Mouse (Mus musculus) retina, adult 2 months (tissue): ENCODE results near the gene Spg7.
"Not testable (repeated sequence)": the region's sequence is repeated elsewhere in the genome, so short reads cannot be mapped to it uniquely, and the experiment has no call there.

Experiments used
- DNase-seq: peaks from one replicate; pipeline ENCODE4 v3.0.0-alpha.2; 2012; ENCODE audit warnings: low read depth, low spot score

The Spg7 gene

GRCm38 (mm10) chr8:123062721-123063120 is at the start of gene Spg7:
TSS of gene Spg7 (plus strand) at chr8:123062942.
- DNase-seq: peak; percentile 70

- no peak for DNase-seq
Observed at GRCm38 (mm10) chr8:123014429-123014828, 48.3 kb upstream of the Spg7 start.

GRCm38 (mm10) chr8:123015074-123015473 is 47.7 kb upstream of the Spg7 start:
- DNase-seq: no peak

GRCm38 (mm10) chr8:123017143-123017542 is 45.6 kb upstream of the Spg7 start:
- DNase-seq: no peak

GRCm38 (mm10) chr8:123018484-123019164 is 44.1 kb upstream of the Spg7 start:
- no peak for DNase-seq

GRCm38 (mm10) chr8:123020084-123020483 is 42.7 kb upstream of the Spg7 start:
- DNase-seq: no peak

- no peak for DNase-seq
Observed at GRCm38 (mm10) chr8:123020859-123021258, 41.9 kb upstream of the Spg7 start.

GRCm38 (mm10) chr8:123021259-123021658 is 41.5 kb upstream of the Spg7 start:
- DNase-seq: no peak

- DNase-seq: no peak
Observed at GRCm38 (mm10) chr8:123022727-123023126, 40.0 kb upstream of the Spg7 start.

- DNase-seq: no peak
Observed at GRCm38 (mm10) chr8:123024226-123024625, 38.5 kb upstream of the Spg7 start.

GRCm38 (mm10) chr8:123025951-123026351 is 36.8 kb upstream of the Spg7 start:
- no peak for DNase-seq

GRCm38 (mm10) chr8:123027786-123028185 is 35.0 kb upstream of the Spg7 start:
- no peak for DNase-seq

GRCm38 (mm10) chr8:123030091-123030490 is 32.7 kb upstream of the Spg7 start:
- DNase-seq: not testable (repeated sequence)

GRCm38 (mm10) chr8:123031321-123031978 is 31.3 kb upstream of the Spg7 start:
- no peak for DNase-seq

GRCm38 (mm10) chr8:123032730-123033129 is 30.0 kb upstream of the Spg7 start:
- DNase-seq: peak; percentile 46

GRCm38 (mm10) chr8:123033431-123033830 is 29.3 kb upstream of the Spg7 start:
- no peak for DNase-seq

GRCm38 (mm10) chr8:123034171-123034570 is 28.6 kb upstream of the Spg7 start:
- DNase-seq: no peak

- no peak for DNase-seq
Observed at GRCm38 (mm10) chr8:123036956-123037355, 25.8 kb upstream of the Spg7 start.

GRCm38 (mm10) chr8:123037487-123037886 is 25.3 kb upstream of the Spg7 start:
- DNase-seq: no peak

- no peak for DNase-seq
Observed at GRCm38 (mm10) chr8:123038351-123038750, 24.4 kb upstream of the Spg7 start.

GRCm38 (mm10) chr8:123039376-123040109 is 23.2 kb upstream of the Spg7 start:
- no peak for DNase-seq

- DNase-seq: no peak
Observed at GRCm38 (mm10) chr8:123040110-123040650, 22.6 kb upstream of the Spg7 start.
